Comparison of ENCODE assay signal across 8 mouse cellular contexts in genomic region chr8:83668010-83668916, GRCm38 (mm10). TPM values are rescaled to one million over a fixed set of nuclear protein-coding genes. Genes with fewer than 3 reads are reported as not detected.
DNase-seq lines count a peak whose midpoint lies in the region; ATAC-seq and TF ChIP-seq lines count a peak whose summit lies in the region.

No protein-coding gene starts in this region.

- H3K9me3 ChIP-seq in forebrain, postnatal 0 days (ENCODE audit: low read length): no peaks in the 10 kb centered on the region
- no peaks in the 10 kb centered on the region for H3K9me3 ChIP-seq in intestine, embryonic 16.5 days (ENCODE audit: control insufficient read depth, low read length)
- H3K9me3 ChIP-seq in liver, embryonic 16.5 days (replicated peaks; ENCODE audit: control insufficient read depth, low read length): no peaks in the 10 kb centered on the region
- H3K9me3 ChIP-seq in neural tube, embryonic 15.5 days (replicated peaks): no peaks in the 10 kb centered on the region

- 18% methylated on average over 80 of the region's 80 CpGs for WGBS in forebrain, postnatal 0 days
- whole genome bisulfite sequencing in intestine, embryonic 16.5 days: 25% methylated on average over 80 of the region's 80 CpGs
- WGBS in liver, embryonic 16.5 days (ENCODE audit: insufficient replicate concordance): 33% methylated on average over 80 of the region's 80 CpGs
- WGBS in neural tube, embryonic 15.5 days: 21% methylated on average over 80 of the region's 80 CpGs

- peaks cover 6% of the 10 kb centered on the region; the same call in 1 of the 2 replicates for H3K4me1 ChIP-seq in forebrain, postnatal 0 days (ENCODE audit: insufficient read depth)
- peaks cover 49% of the 10 kb centered on the region for H3K4me1 ChIP-seq in intestine, embryonic 16.5 days (ENCODE audit: control insufficient read depth, insufficient read depth, low read length)
- peaks cover 13% of the 10 kb centered on the region for H3K4me1 ChIP-seq in liver, embryonic 16.5 days (ENCODE audit: control insufficient read depth, low read depth, low read length)
- peaks cover 38% of the 10 kb centered on the region for H3K4me1 ChIP-seq in neural tube, embryonic 15.5 days

- DNase-seq in ovary, postnatal 36 days (ENCODE audit: low spot score): peak; percentile 68
- no peak for DNase-seq in ovary, postnatal 14 days (ENCODE audit: low spot score)
- peak; percentile 32 for DNase-seq in cerebellum, adult 8-10 months
- DNase-seq in forebrain, postnatal 0 days: peak; percentile 90
- DNase-seq in thymus, postnatal 36 days: peak; percentile 60 to 67

- H3K4me2 ChIP-seq in forebrain, postnatal 0 days (ENCODE audit: low read depth): peak overlapping the region; percentile 58
- H3K4me2 ChIP-seq in intestine, embryonic 16.5 days (ENCODE audit: low read depth, low read length): peak overlapping the region; percentile 75
- H3K4me2 ChIP-seq in liver, embryonic 16.5 days (ENCODE audit: low read depth, low read length): peak overlapping the region; percentile 55
- H3K4me2 ChIP-seq in neural tube, embryonic 15.5 days: peak overlapping the region; percentile 62

- TF ChIP-seq CTCF in forebrain, postnatal 0 days (IDR thresholded peaks at IDR 0.05; ENCODE audit: low read depth): peak; percentile 96

- peak; percentile 77 for ATAC-seq in forebrain, postnatal 0 days
- peak; percentile 31 for ATAC-seq in intestine, embryonic 16.5 days
- ATAC-seq in liver, embryonic 16.5 days (ENCODE audit: low read depth): no peak
- ATAC-seq in neural tube, embryonic 15.5 days (ENCODE audit: low FRiP score): peak; percentile 62

- H3K27me3 ChIP-seq in forebrain, postnatal 0 days (ENCODE audit: insufficient read depth, low read length): no peaks in the 10 kb centered on the region
- H3K27me3 ChIP-seq in intestine, embryonic 16.5 days (replicated peaks; ENCODE audit: control insufficient read depth, insufficient read depth, low read length): no peaks in the 10 kb centered on the region
- H3K27me3 ChIP-seq in liver, embryonic 16.5 days (ENCODE audit: control insufficient read depth, insufficient read depth, low read depth, low read length): peaks cover 14% of the 10 kb centered on the region
- H3K27me3 ChIP-seq in neural tube, embryonic 15.5 days (replicated peaks): no peaks in the 10 kb centered on the region

- peak overlapping the region; percentile 66 for H3K27ac ChIP-seq in forebrain, postnatal 0 days (ENCODE audit: low read depth, low read length)
- no peak overlapping the region for H3K27ac ChIP-seq in intestine, embryonic 16.5 days (ENCODE audit: low read length)
- H3K27ac ChIP-seq in liver, embryonic 16.5 days (ENCODE audit: low read length): no peak overlapping the region
- peak overlapping the region; percentile 72 for H3K27ac ChIP-seq in neural tube, embryonic 15.5 days (replicated peaks)

- H3K4me3 ChIP-seq in forebrain, postnatal 0 days (ENCODE audit: low read depth, low read length): peak overlapping the region; percentile 33
- peak overlapping the region; percentile 41 for H3K4me3 ChIP-seq in intestine, embryonic 16.5 days (ENCODE audit: low read length)
- peak overlapping the region; percentile 34 for H3K4me3 ChIP-seq in liver, embryonic 16.5 days (ENCODE audit: low read depth, low read length)
- peak overlapping the region; percentile 37 for H3K4me3 ChIP-seq in neural tube, embryonic 15.5 days (replicated peaks)

- H3K9ac ChIP-seq in forebrain, postnatal 0 days: peak overlapping the region; percentile 51
- H3K9ac ChIP-seq in intestine, embryonic 16.5 days (ENCODE audit: low read depth, low read length): peak overlapping the region; percentile 61
- H3K9ac ChIP-seq in liver, embryonic 16.5 days (ENCODE audit: low read depth, low read length): no peak overlapping the region
- peak overlapping the region; percentile 51 for H3K9ac ChIP-seq in neural tube, embryonic 15.5 days (replicated peaks)

- H3K36me3 ChIP-seq in forebrain, postnatal 0 days (ENCODE audit: insufficient read depth): peaks cover 42% of the 10 kb centered on the region
- peaks cover 18% of the 10 kb centered on the region for H3K36me3 ChIP-seq in intestine, embryonic 16.5 days (ENCODE audit: control insufficient read depth, insufficient read depth, low read length)
- peaks cover 17% of the 10 kb centered on the region for H3K36me3 ChIP-seq in liver, embryonic 16.5 days (ENCODE audit: control insufficient read depth, insufficient read depth)
- H3K36me3 ChIP-seq in neural tube, embryonic 15.5 days: peaks cover 42% of the 10 kb centered on the region

RNA-seq across cellular contexts. Expression of gene Ptger1, which starts 1.8 kb away (rescaled TPM):
- total RNA-seq in forebrain, postnatal 0 days (2014; rRNA removed): 0.46 and 0.57 TPM in 2 replicates
- polyA plus RNA-seq in forebrain, postnatal 0 days (2015; fragmentation: Nextera tagmentation; extraction: Ambion mirVana): 0.20 and 0.27 TPM in 2 replicates
- 1.2 and 1.5 TPM in 2 replicates for polyA plus RNA-seq in intestine, embryonic 16.5 days (2015; fragmentation: Nextera tagmentation; extraction: Ambion mirVana)
- polyA plus RNA-seq in liver, embryonic 16.5 days (2015; fragmentation: Nextera tagmentation; extraction: Ambion mirVana): 0.12 and 0.53 TPM in 2 replicates
- polyA plus RNA-seq in neural tube, embryonic 15.5 days (2015; fragmentation: Nextera tagmentation; extraction: Ambion mirVana): 0.95 and 1.00 TPM in 2 replicates

RNA-seq across cellular contexts. Expression of gene Gipc1, which starts 15.8 kb away (rescaled TPM):
- total RNA-seq in forebrain, postnatal 0 days (2014; rRNA removed): 77.8 and 85.3 TPM in 2 replicates
- polyA plus RNA-seq in forebrain, postnatal 0 days (2015; fragmentation: Nextera tagmentation; extraction: Ambion mirVana): 119 and 135 TPM in 2 replicates
- polyA plus RNA-seq in intestine, embryonic 16.5 days (2015; fragmentation: Nextera tagmentation; extraction: Ambion mirVana): 153 and 171 TPM in 2 replicates
- polyA plus RNA-seq in liver, embryonic 16.5 days (2015; fragmentation: Nextera tagmentation; extraction: Ambion mirVana): 47.0 and 48.6 TPM in 2 replicates
- 116 and 118 TPM in 2 replicates for polyA plus RNA-seq in neural tube, embryonic 15.5 days (2015; fragmentation: Nextera tagmentation; extraction: Ambion mirVana)

RNA-seq across cellular contexts. Expression of gene Pkn1, which starts 30.7 kb away (rescaled TPM):
- total RNA-seq in forebrain, postnatal 0 days (2014; rRNA removed): 70.8 and 72.6 TPM in 2 replicates
- 18.5 and 25.2 TPM in 2 replicates for polyA plus RNA-seq in forebrain, postnatal 0 days (2015; fragmentation: Nextera tagmentation; extraction: Ambion mirVana)
- 19.9 and 29.6 TPM in 2 replicates for polyA plus RNA-seq in intestine, embryonic 16.5 days (2015; fragmentation: Nextera tagmentation; extraction: Ambion mirVana)
- 9.6 and 9.8 TPM in 2 replicates for polyA plus RNA-seq in liver, embryonic 16.5 days (2015; fragmentation: Nextera tagmentation; extraction: Ambion mirVana)
- 24.6 and 25.1 TPM in 2 replicates for polyA plus RNA-seq in neural tube, embryonic 15.5 days (2015; fragmentation: Nextera tagmentation; extraction: Ambion mirVana)

RNA-seq across cellular contexts. Expression of gene Ddx39, which starts 46.7 kb away (rescaled TPM):
- total RNA-seq in forebrain, postnatal 0 days (2014; rRNA removed): 54.1 and 58.4 TPM in 2 replicates
- 76.3 and 79.5 TPM in 2 replicates for polyA plus RNA-seq in forebrain, postnatal 0 days (2015; fragmentation: Nextera tagmentation; extraction: Ambion mirVana)
- polyA plus RNA-seq in intestine, embryonic 16.5 days (2015; fragmentation: Nextera tagmentation; extraction: Ambion mirVana): 204 and 224 TPM in 2 replicates
- polyA plus RNA-seq in liver, embryonic 16.5 days (2015; fragmentation: Nextera tagmentation; extraction: Ambion mirVana): 149 and 167 TPM in 2 replicates
- polyA plus RNA-seq in neural tube, embryonic 15.5 days (2015; fragmentation: Nextera tagmentation; extraction: Ambion mirVana): 86.5 and 117 TPM in 2 replicates

Comparison
In these comparisons a context has a peak if more than half of its experiments do, and no peak if none do; other contexts are left out.
1. H3K27ac ChIP-seq: peak in forebrain, postnatal 0 days (single experiment) and neural tube, embryonic 15.5 days (single experiment); none in intestine, embryonic 16.5 days (single experiment) and liver, embryonic 16.5 days (single experiment).
2. Peak in every context shown above with its lines, with median percentiles within 50 percentile points of each other: H3K4me2 ChIP-seq and H3K4me3 ChIP-seq.